Mouse (Mus musculus): Measurements from ENCODE around the gene Ift140. TPM values are rescaled to one million over a fixed set of nuclear protein-coding genes. Genes with fewer than 3 reads are reported as not detected.

Ift140 gene
- polyA plus RNA-seq, 1 experiment, result 0.97 TPM

DNA sequence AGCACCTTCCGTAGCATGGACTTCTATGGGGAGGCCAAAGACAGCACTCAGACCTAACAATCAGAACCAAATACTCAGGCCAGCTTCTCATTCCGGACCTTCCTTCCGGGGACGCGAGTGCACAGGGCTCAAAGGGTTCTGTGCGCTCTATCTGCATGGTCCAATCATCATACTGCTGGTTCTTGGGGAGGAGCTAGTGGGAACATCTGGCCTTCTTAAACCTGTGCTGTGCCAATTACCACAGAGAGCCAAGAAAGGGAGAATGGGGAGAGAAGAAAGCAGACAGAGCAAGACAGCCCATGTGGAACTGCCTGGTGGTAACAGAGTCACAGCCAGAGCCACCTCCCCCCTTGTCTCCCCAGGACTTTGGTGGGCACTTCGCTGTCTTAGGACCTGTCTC lies 50.7 kb downstream of the Ift140 start:
- TF ChIP-seq GATA1 (IDR thresholded peaks at IDR 0.05; ENCODE audit: low read length), result no peak
- no peak for TF ChIP-seq TAL1 (IDR thresholded peaks at IDR 0.05; ENCODE audit: low read length)
- Histone ChIP-seq H3K36me3 (ENCODE audit: control insufficient read depth) (peaks cover 7% of the 10 kb centered on the region), H3K4me1 (ENCODE audit: control insufficient read depth) (peaks cover 8% of the 10 kb centered on the region), H3K27me3 (ENCODE audit: control insufficient read depth) (no peaks in the 10 kb centered on the region), H3K9me3 (ENCODE audit: control insufficient read depth, low read length) (no peaks in the 10 kb centered on the region), H3K4me3 (replicated peaks) (no peak overlapping the region)

- H3K36me3 ChIP-seq (ENCODE audit: control insufficient read depth), result peaks cover 3% of the 10 kb centered on the region
- H3K9me3 ChIP-seq (ENCODE audit: control insufficient read depth, low read length), result no peaks in the 10 kb centered on the region
- H3K4me1 ChIP-seq (ENCODE audit: control insufficient read depth), result peaks cover 8% of the 10 kb centered on the region
- no peak overlapping the region for H3K4me3 ChIP-seq (replicated peaks)
- TF ChIP-seq TAL1 (IDR thresholded peaks at IDR 0.05; ENCODE audit: low read length) (no peak), GATA1 (IDR thresholded peaks at IDR 0.05; ENCODE audit: low read length) (no peak)
- H3K27me3 ChIP-seq (ENCODE audit: control insufficient read depth), result no peaks in the 10 kb centered on the region
Observed at GRCm38 (mm10) chr17:25067442-25067851, 51.6 kb downstream of the Ift140 start.

GRCm38 (mm10) chr17:25068690-25069089 lies 52.8 kb downstream of the Ift140 start:
- peaks cover 8% of the 10 kb centered on the region for H3K4me1 ChIP-seq (ENCODE audit: control insufficient read depth)
- no peak overlapping the region for H3K4me3 ChIP-seq (replicated peaks)
- no peaks in the 10 kb centered on the region for H3K9me3 ChIP-seq (ENCODE audit: control insufficient read depth, low read length)
- no peak for TF ChIP-seq GATA1 (IDR thresholded peaks at IDR 0.05; ENCODE audit: low read length)
- TF ChIP-seq TAL1 (IDR thresholded peaks at IDR 0.05; ENCODE audit: low read length), result no peak
- peaks cover 3% of the 10 kb centered on the region for H3K36me3 ChIP-seq (ENCODE audit: control insufficient read depth)
- H3K27me3 ChIP-seq (ENCODE audit: control insufficient read depth), result no peaks in the 10 kb centered on the region

- no peaks in the 10 kb centered on the region for H3K27me3 ChIP-seq (ENCODE audit: control insufficient read depth)
Observed at GRCm38 (mm10) chr17:25076906-25077305, 61.0 kb downstream of the Ift140 start.

GRCm38 (mm10) chr17:25077771-25078372 lies 62.0 kb downstream of the Ift140 start:
- H3K4me1 ChIP-seq (ENCODE audit: control insufficient read depth), result no peaks in the 10 kb centered on the region
- no peak for TF ChIP-seq GATA1 (IDR thresholded peaks at IDR 0.05; ENCODE audit: low read length)
- TF ChIP-seq TAL1 (IDR thresholded peaks at IDR 0.05; ENCODE audit: low read length), result no peak
- H3K36me3 ChIP-seq (ENCODE audit: control insufficient read depth), result no peaks in the 10 kb centered on the region; the same call in 1 of the 2 replicates
- H3K9me3 ChIP-seq (ENCODE audit: control insufficient read depth, low read length), result no peaks in the 10 kb centered on the region
- H3K4me3 ChIP-seq (replicated peaks), result no peak overlapping the region
- no peaks in the 10 kb centered on the region for H3K27me3 ChIP-seq (ENCODE audit: control insufficient read depth)

More at GRCm38 (mm10) chr17:25076906-25077305, 61.0 kb downstream of the Ift140 start:
- TF ChIP-seq TAL1 (IDR thresholded peaks at IDR 0.05; ENCODE audit: low read length) (no peak), GATA1 (IDR thresholded peaks at IDR 0.05; ENCODE audit: low read length) (no peak)
- H3K4me3 ChIP-seq (replicated peaks), result no peak overlapping the region
- H3K9me3 ChIP-seq (ENCODE audit: control insufficient read depth, low read length), result no peaks in the 10 kb centered on the region
- H3K4me1 ChIP-seq (ENCODE audit: control insufficient read depth), result no peaks in the 10 kb centered on the region
- no peaks in the 10 kb centered on the region; the same call in 1 of the 2 replicates for H3K36me3 ChIP-seq (ENCODE audit: control insufficient read depth)

DNA sequence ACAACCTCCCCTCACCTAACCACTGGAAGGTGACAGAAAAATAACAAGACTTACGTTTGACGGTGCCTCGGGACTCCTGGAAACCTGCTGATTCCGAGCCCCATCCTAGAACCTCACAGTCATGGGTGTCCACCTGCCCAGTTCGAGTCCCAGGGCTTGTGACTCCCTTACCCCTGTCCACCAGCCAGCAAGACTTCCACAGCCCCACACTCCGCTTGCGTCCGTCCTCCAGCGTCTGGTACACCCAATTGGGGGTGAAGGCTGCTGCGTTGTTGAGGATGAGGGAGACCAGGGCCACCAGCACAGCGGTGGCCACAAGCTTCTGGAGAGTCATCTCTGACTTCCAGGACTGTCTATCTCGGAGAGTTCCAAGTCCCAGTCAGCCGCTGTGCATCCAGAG lies 64.3 kb downstream of the Ift140 start:
- TF ChIP-seq TAL1 (IDR thresholded peaks at IDR 0.05; ENCODE audit: low read length), result no peak
- no peak for TF ChIP-seq GATA1 (IDR thresholded peaks at IDR 0.05; ENCODE audit: low read length)
- Histone ChIP-seq H3K9me3 (ENCODE audit: control insufficient read depth, low read length) (no peaks in the 10 kb centered on the region), H3K27me3 (ENCODE audit: control insufficient read depth) (no peaks in the 10 kb centered on the region), H3K4me3 (replicated peaks) (peak overlapping the region; percentile 8), H3K4me1 (ENCODE audit: control insufficient read depth) (no peaks in the 10 kb centered on the region), H3K36me3 (ENCODE audit: control insufficient read depth) (no peaks in the 10 kb centered on the region; the same call in 1 of the 2 replicates)

GRCm38 (mm10) chr17:25080960-25081381 lies 65.1 kb downstream of the Ift140 start:
- peaks cover 6% of the 10 kb centered on the region for H3K4me1 ChIP-seq (ENCODE audit: control insufficient read depth)
- H3K27me3 ChIP-seq (ENCODE audit: control insufficient read depth), result no peaks in the 10 kb centered on the region
- TF ChIP-seq GATA1 (IDR thresholded peaks at IDR 0.05; ENCODE audit: low read length), result no peak
- no peak for TF ChIP-seq TAL1 (IDR thresholded peaks at IDR 0.05; ENCODE audit: low read length)
- no peak overlapping the region for H3K4me3 ChIP-seq (replicated peaks)
- H3K36me3 ChIP-seq (ENCODE audit: control insufficient read depth), result no peaks in the 10 kb centered on the region; the same call in 1 of the 2 replicates
- no peaks in the 10 kb centered on the region for H3K9me3 ChIP-seq (ENCODE audit: control insufficient read depth, low read length)

GRCm38 (mm10) chr17:25082081-25082847 lies 66.4 kb downstream of the Ift140 start:
- H3K27me3 ChIP-seq (ENCODE audit: control insufficient read depth), result no peaks in the 10 kb centered on the region
- H3K4me1 ChIP-seq (ENCODE audit: control insufficient read depth), result peaks cover 19% of the 10 kb centered on the region
- TF ChIP-seq GATA1 (IDR thresholded peaks at IDR 0.05; ENCODE audit: low read length) (no peak), TAL1 (IDR thresholded peaks at IDR 0.05; ENCODE audit: low read length) (no peak)
- H3K36me3 ChIP-seq (ENCODE audit: control insufficient read depth), result no peaks in the 10 kb centered on the region; the same call in 1 of the 2 replicates
- H3K4me3 ChIP-seq (replicated peaks), result no peak overlapping the region
- H3K9me3 ChIP-seq (ENCODE audit: control insufficient read depth, low read length), result no peaks in the 10 kb centered on the region

DNA sequence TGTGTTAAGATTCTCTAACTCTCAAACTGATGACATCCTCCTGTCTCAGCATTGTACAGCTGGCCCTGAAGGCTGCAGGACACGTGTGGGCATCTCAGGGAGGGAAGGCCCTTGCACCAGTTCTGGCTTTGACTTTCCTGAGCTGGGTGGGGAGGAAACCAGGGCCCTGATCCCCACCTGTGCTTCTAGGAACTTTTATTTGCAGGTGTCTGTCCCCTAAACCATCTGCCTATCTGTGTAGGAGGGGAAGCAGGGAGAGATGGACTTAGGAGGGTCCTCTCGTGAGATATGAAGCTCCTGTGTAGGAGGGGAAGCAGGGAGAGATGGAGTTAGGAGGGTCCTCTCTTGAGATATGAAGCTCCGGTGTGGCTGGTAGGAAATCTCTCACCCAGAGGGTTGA lies 67.0 kb downstream of the Ift140 start:
- no peaks in the 10 kb centered on the region for H3K9me3 ChIP-seq (ENCODE audit: control insufficient read depth, low read length)
- H3K4me3 ChIP-seq (replicated peaks), result no peak overlapping the region
- peaks cover 4% of the 10 kb centered on the region for H3K36me3 ChIP-seq (ENCODE audit: control insufficient read depth)
- H3K4me1 ChIP-seq (ENCODE audit: control insufficient read depth), result peaks cover 26% of the 10 kb centered on the region
- no peak for TF ChIP-seq TAL1 (IDR thresholded peaks at IDR 0.05; ENCODE audit: low read length)
- TF ChIP-seq GATA1 (IDR thresholded peaks at IDR 0.05; ENCODE audit: low read length), result no peak
- H3K27me3 ChIP-seq (ENCODE audit: control insufficient read depth), result no peaks in the 10 kb centered on the region
